Mouse (Mus musculus): ENCODE results near the gene Tsc22d3. TPM values are rescaled to one million over a fixed set of nuclear protein-coding genes. Genes with fewer than 3 reads are reported as not detected.
"Not testable (repeated sequence)": the region's sequence is repeated elsewhere in the genome, so short reads cannot be mapped to it uniquely, and the experiment has no call there.

Gene Tsc22d3
- polyA plus RNA-seq, 1 experiment, result 68.3 TPM

DNA sequence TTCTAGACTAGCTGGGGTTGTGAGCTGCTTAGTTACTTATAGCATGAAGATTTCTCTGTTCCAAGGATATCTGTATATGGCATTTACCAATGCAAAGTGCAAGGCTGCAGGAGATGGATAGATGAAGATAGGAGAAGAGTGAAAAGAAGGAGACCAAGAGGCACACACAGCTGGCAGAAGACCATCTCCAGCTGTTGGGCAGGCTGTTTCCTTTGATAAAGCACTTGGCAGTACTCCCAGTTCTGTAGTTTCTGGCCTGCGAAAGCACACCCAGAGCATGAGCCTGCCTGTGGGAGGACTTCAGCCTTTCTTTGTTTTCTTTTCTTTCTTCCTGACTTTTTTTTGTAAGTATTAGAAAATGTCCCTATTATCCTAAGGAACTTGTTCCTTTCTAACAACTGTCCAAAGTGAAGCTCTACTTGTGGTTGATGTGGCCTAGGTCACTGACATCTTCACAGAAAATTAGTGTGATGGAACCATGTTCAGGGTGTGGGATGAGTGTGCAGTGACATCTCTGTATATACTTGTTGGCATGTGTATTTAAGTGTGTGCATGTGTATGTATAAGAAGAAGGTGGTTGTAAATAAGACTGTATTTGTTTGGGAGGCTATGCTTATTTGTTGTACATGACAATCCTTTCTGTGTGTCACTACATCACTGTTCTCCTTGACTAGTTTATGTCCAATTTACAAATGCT, 32.6 kb downstream of the Tsc22d3 start:
- DNase-seq (ENCODE audit: extremely low spot score in 1 of 2, low spot score in 1 of 2), result no peak

DNA sequence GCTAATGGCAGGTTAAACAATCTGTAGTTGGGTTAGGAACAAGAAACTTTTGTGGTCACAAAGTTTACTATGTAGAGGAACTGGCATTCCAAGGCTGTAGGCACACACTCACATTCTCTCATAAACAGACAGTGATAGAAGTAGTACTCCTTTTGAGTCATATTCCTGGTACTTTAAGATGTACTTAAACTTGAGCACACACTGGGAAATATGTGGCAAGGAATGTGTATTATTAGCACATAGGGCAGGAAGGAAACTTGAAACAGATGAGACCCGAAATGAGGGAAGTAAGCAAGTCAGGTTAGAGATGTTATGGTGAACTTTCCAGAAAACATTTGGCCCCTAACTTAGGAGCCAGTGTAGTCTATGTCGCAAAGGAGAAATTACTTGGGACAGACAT, 34.7 kb downstream of the Tsc22d3 start:
- DNase-seq (ENCODE audit: extremely low spot score in 1 of 2, low spot score in 1 of 2), result no peak

DNA sequence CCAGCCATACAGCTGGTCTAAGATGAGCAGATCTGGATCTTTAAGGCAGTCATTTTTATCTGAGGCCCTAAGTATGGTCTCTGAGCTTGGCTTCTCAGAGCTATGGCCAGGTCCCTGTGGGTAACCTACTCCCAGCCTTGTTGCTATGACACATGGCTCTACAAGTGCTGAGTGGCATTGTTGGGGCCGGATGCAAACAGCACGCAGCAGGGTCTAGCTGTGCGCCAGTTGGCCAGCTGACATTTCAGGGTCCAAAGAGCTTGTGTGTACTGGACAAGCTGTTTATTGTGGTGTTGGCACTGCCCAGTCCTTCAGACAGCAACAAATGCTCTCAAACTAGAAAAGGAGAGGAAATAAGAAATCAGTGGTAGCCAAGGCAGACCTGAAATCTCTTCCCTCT, 35.2 kb downstream of the Tsc22d3 start:
- DNase-seq (ENCODE audit: extremely low spot score in 1 of 2, low spot score in 1 of 2), result no peak

DNA sequence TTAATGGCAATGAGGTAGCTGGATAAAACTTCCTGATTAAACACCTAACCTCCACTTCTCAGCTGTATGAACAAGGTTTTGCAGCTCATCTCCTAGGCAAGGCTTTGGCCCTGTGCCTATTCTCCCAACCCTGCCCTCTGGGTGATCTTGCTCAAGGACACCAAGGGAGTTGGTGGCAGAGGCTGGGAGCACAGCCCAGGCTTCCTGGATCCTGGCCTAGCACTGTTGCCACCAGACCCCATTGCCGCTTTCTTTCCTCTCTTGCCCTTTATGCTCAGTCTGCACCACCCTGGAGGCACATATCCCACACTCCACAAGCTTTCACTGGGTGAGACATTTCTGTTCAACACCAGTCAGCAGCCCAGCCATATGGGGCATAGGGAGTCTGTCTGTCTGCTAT, 35.7 kb downstream of the Tsc22d3 start:
- no peak for DNase-seq (ENCODE audit: extremely low spot score in 1 of 2, low spot score in 1 of 2)

DNA sequence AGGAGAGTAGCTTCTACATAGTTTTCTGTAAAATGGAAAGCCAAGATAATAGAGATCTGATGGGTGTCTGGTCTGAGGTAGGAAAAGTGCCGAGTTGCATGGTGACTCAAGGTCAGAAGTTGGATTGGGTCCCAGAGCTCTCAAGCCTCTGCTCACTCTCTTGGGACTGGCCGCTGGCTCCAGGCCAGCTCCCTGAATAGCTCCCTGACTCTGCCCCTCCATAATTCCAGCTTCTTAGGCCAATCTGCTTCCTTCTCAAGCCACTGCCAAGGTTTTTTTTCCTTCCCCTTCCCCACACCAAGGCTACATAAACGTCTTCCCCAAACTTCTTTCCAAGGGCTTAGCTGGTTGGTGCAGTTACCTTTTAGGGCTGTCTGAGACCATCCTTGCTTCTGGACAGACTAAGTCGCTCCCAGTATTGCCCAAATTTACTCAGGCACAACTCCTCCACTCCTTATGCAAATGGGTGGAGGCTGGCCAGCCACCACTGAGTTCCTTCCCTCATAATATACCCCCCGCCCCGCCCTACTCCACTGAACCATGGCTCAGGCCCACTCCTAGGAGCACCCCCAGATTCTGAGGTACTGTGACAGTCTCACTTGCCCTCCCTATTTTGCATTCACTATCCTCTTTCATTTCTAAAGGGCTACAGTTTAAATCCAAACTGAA, 42.1 kb downstream of the Tsc22d3 start:
- no peak for DNase-seq (ENCODE audit: extremely low spot score in 1 of 2, low spot score in 1 of 2)

DNA sequence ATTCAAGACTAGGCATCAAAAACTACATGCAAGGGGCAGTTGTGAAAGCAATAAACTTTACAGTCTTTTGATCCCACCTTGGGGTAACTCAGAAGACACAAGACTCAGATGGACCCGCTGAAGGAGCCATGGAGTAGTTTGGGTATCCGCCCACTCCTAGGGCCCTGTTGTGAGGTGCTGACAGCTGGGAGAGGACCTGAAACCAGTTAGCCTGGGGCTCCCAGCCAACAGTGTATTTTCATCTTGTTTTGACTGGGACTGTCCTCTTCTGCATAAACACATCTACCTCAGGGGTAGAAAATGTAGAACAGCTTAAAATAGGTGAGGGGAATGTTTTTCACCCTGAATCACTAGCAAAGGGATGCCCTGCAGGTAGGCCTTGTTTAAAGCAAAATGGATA, 44.5 kb downstream of the Tsc22d3 start:
- no peak for DNase-seq (ENCODE audit: extremely low spot score in 1 of 2, low spot score in 1 of 2)

DNA sequence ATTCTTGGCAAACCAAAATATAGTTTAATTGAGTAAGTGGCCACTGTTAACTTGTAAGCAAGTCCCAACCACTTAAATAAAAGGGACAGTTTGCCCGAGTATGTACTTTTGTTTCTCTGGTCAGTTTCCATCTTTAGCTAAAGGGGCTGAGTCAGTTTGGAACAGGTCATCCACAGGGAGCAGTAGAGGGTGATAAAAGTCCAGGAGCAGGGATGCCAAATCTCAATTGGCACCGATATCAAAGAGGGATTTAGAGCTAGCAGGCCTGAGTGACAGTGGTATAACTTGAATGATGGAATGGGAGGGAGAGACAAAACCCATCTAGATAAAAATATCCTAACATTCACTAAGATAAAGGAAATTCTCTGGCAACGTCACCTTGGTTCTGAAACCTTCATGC, 45.0 kb downstream of the Tsc22d3 start:
- no peak for DNase-seq (ENCODE audit: extremely low spot score in 1 of 2, low spot score in 1 of 2)

DNA sequence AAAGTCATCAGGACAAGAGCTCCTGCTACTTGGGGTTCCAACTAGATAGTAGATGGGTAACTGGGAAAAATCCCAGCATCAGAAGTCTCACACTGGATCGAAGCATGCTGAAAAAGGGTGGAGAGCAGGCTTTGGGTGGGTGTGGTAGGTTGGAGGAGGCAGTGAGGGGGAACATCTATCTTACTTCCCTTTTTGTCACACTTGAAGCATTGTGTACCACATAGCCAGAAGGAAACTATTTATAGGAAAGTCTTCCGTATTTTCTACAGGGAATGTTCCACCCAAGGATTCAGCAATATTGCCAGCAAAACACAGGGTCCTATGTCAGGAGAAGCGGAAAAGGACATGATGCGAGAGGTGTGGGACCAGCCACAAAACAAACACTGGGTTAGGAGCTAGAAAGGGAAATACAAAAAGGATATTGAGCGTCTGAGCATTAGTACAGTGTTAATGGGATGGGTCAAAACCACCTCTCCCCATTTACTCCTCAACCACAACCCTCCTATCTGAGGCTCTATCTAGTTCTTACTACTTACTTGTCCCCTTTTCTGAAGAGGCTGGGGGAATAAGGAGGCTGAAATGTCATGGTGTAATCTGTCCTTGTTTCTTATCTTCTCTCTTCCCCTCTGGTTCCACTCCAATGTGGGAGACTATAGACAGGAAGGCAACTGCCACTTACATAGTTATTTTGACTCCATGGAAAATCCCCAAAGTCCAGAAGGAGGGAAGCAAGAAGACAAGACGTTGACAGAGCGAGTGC, 52.6 kb downstream of the Tsc22d3 start:
- DNase-seq (ENCODE audit: extremely low spot score in 1 of 2, low spot score in 1 of 2), result no peak

DNA sequence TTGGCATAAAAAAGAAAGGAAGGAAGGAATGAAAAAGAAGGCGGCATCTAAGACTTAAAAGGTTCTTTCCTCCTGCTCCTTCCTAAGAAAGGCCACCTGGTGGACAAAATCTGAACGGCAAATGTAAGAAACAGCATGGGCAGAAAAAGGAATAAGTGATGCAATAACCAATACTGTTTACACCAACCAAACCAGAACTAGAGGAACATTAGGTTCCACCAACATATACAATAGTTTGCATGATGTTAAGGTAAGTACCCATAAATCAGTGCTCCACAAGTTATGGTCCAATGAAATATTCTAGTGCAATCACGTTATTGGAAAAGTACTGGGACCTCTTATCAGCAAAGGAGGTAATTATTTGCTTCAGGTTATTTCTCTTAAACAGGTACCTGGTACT, 55.7 kb downstream of the Tsc22d3 start:
- peak in 1 of 2 experiments; percentile 79 for DNase-seq (ENCODE audit: extremely low spot score in 1 of 2, low spot score in 1 of 2)

DNA sequence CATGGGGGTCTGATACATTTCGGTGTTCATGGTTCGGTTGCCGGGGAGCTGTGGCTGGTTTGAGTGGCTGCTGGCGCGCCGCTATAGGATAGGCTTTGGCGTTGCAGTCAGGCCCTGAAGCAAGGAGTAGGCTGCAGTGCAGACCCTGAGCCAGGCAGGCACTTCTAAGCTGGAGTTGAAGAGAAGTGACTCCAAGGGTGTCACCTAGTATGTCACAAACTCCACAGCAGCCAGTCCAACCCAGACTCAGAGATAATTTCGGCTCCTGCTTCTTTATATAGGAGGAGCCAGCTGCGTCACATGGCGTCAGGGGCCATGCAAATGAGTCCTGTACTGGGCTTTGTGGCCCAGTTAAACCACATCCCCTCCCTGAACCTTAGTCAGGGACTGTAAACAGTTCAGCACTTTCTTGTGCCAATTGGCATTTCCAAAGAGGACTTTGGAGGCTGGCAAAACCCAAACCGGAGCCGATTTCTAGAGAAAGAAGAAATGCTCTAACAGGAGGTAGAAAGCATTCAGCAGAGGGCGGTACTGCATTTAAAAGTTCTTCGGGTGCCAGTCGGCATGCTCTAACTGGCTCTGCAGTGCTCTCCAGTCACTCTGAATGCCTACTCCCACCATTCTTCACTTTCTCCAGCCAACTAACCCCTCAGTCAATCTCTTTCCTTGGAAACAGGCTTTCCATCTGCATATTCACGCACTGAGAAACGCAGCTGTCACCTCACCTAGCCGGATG, 57.4 kb downstream of the Tsc22d3 start:
- DNase-seq (ENCODE audit: extremely low spot score in 1 of 2, low spot score in 1 of 2), result peak; percentile 53 to 80

DNA sequence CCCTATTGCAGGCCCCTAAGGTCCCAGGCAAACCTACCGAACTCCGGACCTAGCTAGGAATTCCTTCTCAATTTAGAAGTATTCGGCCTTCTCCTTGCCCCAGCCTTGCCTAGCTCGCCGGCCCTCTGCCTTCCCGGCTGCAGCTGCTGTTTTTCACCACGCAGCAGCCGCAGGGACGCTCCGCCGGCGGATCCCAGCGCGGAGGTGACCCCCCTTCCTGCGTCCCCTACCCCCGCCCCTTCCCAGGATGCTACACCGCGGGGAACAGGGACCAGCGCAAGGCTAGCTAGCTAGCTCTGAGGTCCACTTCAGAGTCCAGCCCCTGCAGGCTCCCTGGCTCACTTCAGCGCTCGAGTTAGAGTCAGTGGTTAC, 58.0 kb downstream of the Tsc22d3 start:
- peak in 1 of 2 experiments; percentile 15 for DNase-seq (ENCODE audit: extremely low spot score in 1 of 2, low spot score in 1 of 2)

DNA sequence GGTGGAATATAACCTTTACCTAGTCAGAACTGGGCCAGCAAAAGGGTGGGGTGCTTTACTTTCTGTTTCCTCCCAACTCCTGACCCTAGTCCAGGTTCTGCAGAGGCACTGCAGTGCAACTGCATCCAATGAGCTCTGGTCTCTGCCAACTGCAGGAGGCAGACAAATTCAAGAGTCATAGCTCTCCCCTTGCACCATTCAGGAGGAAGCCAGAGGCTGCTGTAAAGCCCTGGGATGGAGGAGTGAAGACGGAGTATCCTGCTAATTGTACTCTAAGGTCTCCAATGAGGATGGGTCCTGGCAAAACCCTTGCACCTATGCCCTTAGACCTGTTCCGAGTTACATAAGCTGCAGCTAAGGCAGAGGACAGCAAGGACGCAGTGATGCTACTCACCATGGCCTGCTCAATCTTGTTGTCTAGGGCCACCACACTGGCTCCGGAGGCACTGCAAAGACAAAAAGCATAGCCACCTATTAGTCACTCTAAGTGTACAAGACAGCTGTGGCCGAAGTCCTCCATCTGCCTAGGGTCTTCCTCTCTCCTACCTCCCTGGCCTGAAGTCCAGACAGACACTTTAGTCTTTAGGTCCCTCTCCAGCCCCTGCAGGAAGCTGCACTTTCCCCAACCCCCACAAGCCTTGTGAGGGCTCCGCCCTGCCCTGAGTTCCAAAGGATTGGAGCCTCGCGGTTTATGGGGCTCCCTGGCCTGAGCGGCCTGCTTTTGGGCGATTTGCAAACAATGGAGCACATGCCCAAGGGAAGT, 58.6 kb downstream of the Tsc22d3 start:
- peak in 1 of 2 experiments; percentile 23 for DNase-seq (ENCODE audit: extremely low spot score in 1 of 2, low spot score in 1 of 2)

DNA sequence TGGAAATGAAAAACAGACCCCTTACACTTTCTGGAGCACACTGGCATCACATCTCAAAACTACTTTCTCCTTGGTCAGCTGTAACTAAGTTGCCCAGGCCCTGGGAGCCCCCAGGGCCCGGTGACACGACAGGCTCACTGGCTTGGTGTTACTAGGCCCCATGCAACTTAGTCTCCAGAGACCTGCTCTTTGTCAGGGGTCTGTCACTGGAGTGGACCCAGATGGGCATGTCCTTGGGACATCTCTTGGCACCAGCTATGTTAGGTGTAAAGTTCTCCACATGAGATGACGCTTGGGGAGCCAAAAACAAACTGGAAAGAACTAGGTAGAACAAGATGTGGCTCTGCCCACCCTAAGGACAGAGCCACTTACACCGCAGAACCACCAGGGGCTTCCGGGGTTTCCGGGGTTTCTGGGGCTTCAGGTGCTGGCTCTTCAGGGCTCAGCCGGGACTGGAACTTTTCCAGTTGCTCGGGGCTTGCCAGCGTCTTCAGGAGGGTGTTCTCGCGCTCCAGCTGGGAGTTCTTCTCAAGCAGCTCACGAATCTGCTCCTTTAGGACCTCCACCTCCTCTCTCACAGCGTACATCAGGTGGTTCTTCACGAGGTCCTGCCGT, 59.9 kb downstream of the Tsc22d3 start:
- no peak for DNase-seq (ENCODE audit: extremely low spot score in 1 of 2, low spot score in 1 of 2)

DNA sequence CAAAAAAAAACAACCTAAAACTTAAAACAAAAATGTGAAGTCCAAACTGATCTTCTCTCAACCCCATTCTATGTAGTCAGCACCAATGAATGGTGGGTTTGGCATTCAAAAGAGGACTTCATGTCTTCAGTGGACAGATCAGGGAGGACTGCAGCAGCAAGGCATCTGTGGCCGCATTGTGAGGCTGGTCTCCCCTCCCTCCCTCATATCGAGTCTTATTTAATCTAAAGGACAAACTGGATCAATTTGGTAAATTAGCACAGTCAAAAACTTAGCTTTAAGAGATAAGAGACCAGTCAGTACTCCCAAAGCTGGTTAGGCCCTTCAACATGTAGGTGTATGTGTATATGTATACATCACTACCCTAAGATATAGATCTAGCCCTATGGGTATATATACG, 60.6 kb downstream of the Tsc22d3 start:
- DNase-seq (ENCODE audit: extremely low spot score in 1 of 2, low spot score in 1 of 2), result not testable (repeated sequence)

DNA sequence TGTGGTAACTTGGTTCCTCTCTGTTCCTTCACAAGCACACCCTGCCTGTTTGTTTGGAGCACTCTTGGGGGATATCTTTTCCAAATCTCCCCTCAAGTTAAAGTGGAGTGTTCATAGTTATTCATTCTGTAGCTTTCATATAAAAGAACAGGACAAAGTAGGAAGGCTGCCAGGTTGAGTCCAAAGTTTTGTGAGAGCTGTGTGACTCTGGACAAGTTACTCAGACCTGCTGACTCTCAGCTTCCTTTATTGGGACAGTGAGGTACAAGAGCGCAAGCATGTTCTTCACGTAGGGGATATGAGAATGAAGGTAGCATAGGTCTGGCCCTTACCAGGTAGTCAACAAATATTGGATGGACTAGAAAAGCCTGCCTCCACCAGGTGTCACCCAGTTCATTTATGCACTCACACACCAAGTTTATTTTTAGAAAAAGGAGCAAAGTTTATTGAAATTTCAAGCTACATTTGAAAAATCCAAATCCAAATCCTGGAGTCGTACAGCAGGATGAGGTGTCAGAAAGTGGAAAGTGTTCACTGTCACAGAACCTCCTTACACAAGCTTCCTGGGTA, 61.3 kb downstream of the Tsc22d3 start:
- DNase-seq (ENCODE audit: extremely low spot score in 1 of 2, low spot score in 1 of 2), result no peak

DNA sequence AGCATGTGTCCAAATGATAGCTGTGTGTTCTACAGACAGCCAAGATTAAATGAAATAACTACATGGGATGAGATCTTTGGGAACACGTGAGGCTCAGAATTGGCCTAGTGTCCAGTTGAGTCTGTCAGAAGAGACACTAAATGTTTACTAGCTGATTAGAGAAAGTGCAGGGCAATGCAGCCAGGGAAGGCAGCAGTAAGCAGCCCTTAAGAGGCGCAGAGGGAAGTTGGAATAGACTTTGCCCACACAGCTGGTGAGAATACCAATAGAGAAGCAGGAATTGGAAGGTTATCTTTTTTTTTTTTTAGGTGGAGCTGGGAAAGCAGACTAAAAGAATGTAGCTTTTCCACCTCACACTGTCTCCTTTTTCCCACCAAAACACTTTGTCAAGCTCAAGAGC, 61.8 kb downstream of the Tsc22d3 start:
- no peak for DNase-seq (ENCODE audit: extremely low spot score in 1 of 2, low spot score in 1 of 2)

DNA sequence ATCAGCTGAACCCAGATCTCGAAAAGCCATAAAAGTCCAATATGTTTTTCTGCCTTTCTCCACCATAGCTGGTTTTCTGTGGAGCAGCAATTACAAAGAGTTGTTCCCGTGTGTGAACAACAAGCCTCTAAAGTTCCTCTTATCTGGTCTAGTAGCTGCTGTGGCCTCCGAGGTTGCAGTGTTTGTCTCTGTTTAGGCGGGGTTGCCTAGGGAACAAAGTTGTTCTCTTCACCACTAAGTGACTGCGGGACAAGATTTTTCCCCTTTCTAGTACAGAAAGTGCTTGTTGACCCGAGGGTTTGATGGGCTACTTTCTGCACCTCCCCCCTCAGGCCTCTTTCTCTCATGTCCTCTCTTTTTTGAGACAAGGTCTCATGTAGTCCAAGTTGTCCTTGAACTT, 62.8 kb downstream of the Tsc22d3 start:
- DNase-seq (ENCODE audit: extremely low spot score in 1 of 2, low spot score in 1 of 2), result no peak

DNA sequence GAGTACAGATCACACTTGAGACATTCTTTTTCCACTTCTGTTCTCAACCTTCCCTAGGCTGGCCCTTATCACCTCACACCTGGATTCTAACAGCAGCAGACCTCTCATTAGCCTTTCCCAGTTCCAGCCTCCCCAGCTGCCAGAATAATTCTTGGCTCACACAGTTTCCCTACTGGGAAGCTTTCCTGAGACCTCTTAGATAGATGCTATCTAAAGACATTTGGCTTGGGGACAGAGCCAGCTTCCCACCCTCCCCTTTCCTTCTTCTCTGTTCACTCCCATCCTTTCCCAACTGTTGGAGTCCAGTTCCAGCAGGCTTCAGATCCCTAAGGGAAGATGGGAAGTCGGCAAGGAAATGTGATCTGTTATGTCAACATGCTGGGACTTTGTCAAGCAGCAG, 65.0 kb downstream of the Tsc22d3 start:
- DNase-seq (ENCODE audit: extremely low spot score in 1 of 2, low spot score in 1 of 2), result no peak

DNA sequence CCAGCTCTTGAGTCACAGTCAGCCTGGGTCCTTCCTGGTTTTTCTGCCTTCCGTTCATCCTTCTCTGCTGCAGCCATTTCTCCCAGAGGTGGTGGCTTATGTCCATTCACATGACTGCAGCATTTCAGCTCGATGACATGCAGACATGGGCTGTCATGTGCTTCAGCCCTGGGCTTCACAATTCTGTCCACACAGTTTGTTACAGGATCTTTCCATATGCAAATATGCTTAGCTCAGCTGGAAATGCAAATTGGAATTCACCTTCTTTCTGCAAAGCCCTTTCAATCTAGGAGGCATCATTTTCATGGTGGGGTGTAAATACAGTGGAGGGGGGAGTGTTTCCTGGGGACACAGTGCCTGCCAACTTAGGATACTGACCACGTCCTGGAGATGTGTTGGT, 66.2 kb downstream of the Tsc22d3 start:
- DNase-seq (ENCODE audit: extremely low spot score in 1 of 2, low spot score in 1 of 2), result no peak

DNA sequence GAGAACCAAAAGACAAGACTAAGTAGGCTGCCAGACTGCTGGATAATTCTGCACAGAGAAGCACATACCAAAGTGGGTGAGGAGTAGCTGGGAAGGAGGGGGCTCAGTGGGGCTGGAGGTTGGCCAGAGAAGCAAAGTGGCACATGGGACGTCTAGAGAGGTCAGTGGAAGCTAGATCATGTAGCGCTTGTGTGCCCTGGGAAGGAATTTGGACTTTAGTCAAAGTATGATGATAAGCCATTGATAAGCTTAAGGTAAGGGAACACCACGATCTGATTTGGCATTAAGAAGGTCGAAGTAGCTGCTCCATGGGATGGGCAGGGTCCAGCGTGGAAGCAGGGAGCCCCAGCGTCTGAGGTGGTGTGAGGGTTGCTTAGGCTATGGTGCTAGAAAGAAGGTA, 68.1 kb downstream of the Tsc22d3 start:
- DNase-seq (ENCODE audit: extremely low spot score in 1 of 2, low spot score in 1 of 2), result no peak

Measured in frontal cortex, adult 2 months (tissue).